Mouse (Mus musculus): ENCODE data around the gene Polrmt.

DNA sequence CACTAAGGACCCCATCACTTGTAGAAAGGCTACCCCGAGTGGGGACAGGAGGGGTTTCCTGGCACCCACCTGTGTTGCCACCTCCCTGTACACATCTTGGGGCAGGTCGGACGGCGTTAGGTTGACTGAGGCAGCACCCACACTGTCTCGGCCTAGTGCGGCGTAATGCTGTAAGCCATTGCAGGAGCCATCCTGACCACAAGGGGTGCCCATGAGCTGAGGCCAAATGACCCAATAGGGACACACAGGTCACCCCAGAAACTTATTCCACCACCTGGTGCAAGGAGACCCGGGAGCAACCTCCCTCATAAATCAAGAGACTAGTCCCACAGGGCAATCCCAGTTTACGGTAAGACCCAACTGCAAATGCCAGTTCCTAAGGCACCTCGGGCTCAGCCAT lies 8.1 kb downstream of the Polrmt start:
- TF ChIP-seq RCOR1 (conservative IDR thresholded peaks at IDR 0.05; ENCODE audit: low read depth, low read length) = no peak
- no peak for TF ChIP-seq MAFK (IDR thresholded peaks at IDR 0.05; ENCODE audit: insufficient replicate concordance, low read length)
- TF ChIP-seq POLR2A (IDR thresholded peaks at IDR 0.05; ENCODE audit: low read depth, low read length) = no peak
- peak; percentile 36 to 61 for TF ChIP-seq CTCF (conservative IDR thresholded peaks at IDR 0.05 in 1 of 2, IDR thresholded peaks at IDR 0.05 in 1 of 2; ENCODE audit: low read depth in 2 of 2, low read length in 2 of 2)
- TF ChIP-seq MAX (IDR thresholded peaks at IDR 0.05; ENCODE audit: low read length) = no peak
- TF ChIP-seq PAX5 (IDR thresholded peaks at IDR 0.05; ENCODE audit: low read length) = no peak
- no peak for TF ChIP-seq NELFE (IDR thresholded peaks at IDR 0.05; ENCODE audit: low read depth, low read length)
- TF ChIP-seq ZNF384 (IDR thresholded peaks at IDR 0.05; ENCODE audit: low read depth, low read length) = no peak
- TF ChIP-seq EP300 (IDR thresholded peaks at IDR 0.05; ENCODE audit: low read length) = no peak
